Mouse (Mus musculus): ENCODE measurements around the gene Prrg2. TPM values are rescaled to one million over a fixed set of nuclear protein-coding genes. Genes with fewer than 3 reads are reported as not detected.

Prrg2 gene
- polyA plus RNA-seq, 1 experiment from 2014 or later: 13.4 TPM

GRCm38 (mm10) chr7:45005321-45005992, 57.0 kb downstream of the Prrg2 start:
- ATAC-seq: no peak

GRCm38 (mm10) chr7:45004546-45004945, 57.9 kb downstream of the Prrg2 start:
- 88% methylated on average over 3 of the region's 3 CpGs for WGBS
- ATAC-seq (no peak), DNase-seq (ENCODE audit: low spot score) (no peak)
- H3K4me1 ChIP-seq (ENCODE audit: control insufficient read depth, insufficient read depth, low read length): no peaks in the 10 kb centered on the region
- H3K4me3 ChIP-seq (ENCODE audit: low read depth, low read length): no peak overlapping the region
- no peak overlapping the region for H3K4me2 ChIP-seq (ENCODE audit: low read length)
- no peak overlapping the region for H3K9ac ChIP-seq (ENCODE audit: low read length)
- H3K27ac ChIP-seq (ENCODE audit: low read depth, low read length): no peak overlapping the region
- no peaks in the 10 kb centered on the region for H3K27me3 ChIP-seq (replicated peaks; ENCODE audit: control insufficient read depth, insufficient read depth, low read length)
- H3K9me3 ChIP-seq (replicated peaks; ENCODE audit: control insufficient read depth, low read length): no peaks in the 10 kb centered on the region
- peaks cover 99% of the 10 kb centered on the region for H3K36me3 ChIP-seq (ENCODE audit: control insufficient read depth, insufficient read depth, low read length)

More at GRCm38 (mm10) chr7:45005321-45005992, 57.0 kb downstream of the Prrg2 start:
- H3K36me3 ChIP-seq (ENCODE audit: control insufficient read depth, insufficient read depth, low read length): peaks cover 99% of the 10 kb centered on the region
- no peaks in the 10 kb centered on the region for H3K9me3 ChIP-seq (replicated peaks; ENCODE audit: control insufficient read depth, low read length)
- no peak overlapping the region for H3K27ac ChIP-seq (ENCODE audit: low read depth, low read length)
- no peaks in the 10 kb centered on the region for H3K4me1 ChIP-seq (ENCODE audit: control insufficient read depth, insufficient read depth, low read length)
- no peak overlapping the region for H3K9ac ChIP-seq (ENCODE audit: low read length)
- DNase-seq (ENCODE audit: low spot score): no peak
- H3K4me3 ChIP-seq (ENCODE audit: low read depth, low read length): no peak overlapping the region
- no peaks in the 10 kb centered on the region for H3K27me3 ChIP-seq (replicated peaks; ENCODE audit: control insufficient read depth, insufficient read depth, low read length)
- no peak overlapping the region for H3K4me2 ChIP-seq (ENCODE audit: low read length)
- 89% methylated on average over 6 of the region's 6 CpGs for WGBS

Small RNA genes within 50 kb of the gene (microRNA-seq; reads per million reads assigned to microRNA genes)
- not detected for gene Mir7054

Other genes with a start within 250 kb of the Prrg2 start
- 40.4 and 43.6 TPM in 2 replicates for gene Nup62, start 246.6 kb downstream of the Prrg2 start, polyA plus RNA-seq (2014; fragmentation: Nextera tagmentation; extraction: Ambion mirVana)
- gene Il4i1, start 246.3 kb downstream of the Prrg2 start, polyA plus RNA-seq (2014; fragmentation: Nextera tagmentation; extraction: Ambion mirVana): 1.0 and 1.2 TPM in 2 replicates
- gene Atf5, start 246.0 kb downstream of the Prrg2 start, polyA plus RNA-seq (2014; fragmentation: Nextera tagmentation; extraction: Ambion mirVana): 4.2 and 4.7 TPM in 2 replicates
- gene Akt1s1, start 213.7 kb downstream of the Prrg2 start, polyA plus RNA-seq (2014; fragmentation: Nextera tagmentation; extraction: Ambion mirVana): 70.4 and 75.4 TPM in 2 replicates
- gene Tbc1d17, start 213.6 kb downstream of the Prrg2 start, polyA plus RNA-seq (2014; fragmentation: Nextera tagmentation; extraction: Ambion mirVana): 79.6 and 105 TPM in 2 replicates
- gene Pnkp, start 205.5 kb downstream of the Prrg2 start, polyA plus RNA-seq (2014; fragmentation: Nextera tagmentation; extraction: Ambion mirVana): 30.0 and 31.7 TPM in 2 replicates
- 447 and 458 TPM in 2 replicates for gene Ptov1, start 192.9 kb downstream of the Prrg2 start, polyA plus RNA-seq (2014; fragmentation: Nextera tagmentation; extraction: Ambion mirVana)
- 75.4 and 94.0 TPM in 2 replicates for gene Med25, start 170.0 kb downstream of the Prrg2 start, polyA plus RNA-seq (2014; fragmentation: Nextera tagmentation; extraction: Ambion mirVana)
- gene Fuz, start 166.6 kb downstream of the Prrg2 start, polyA plus RNA-seq (2014; fragmentation: Nextera tagmentation; extraction: Ambion mirVana): 18.2 and 18.3 TPM in 2 replicates
- 85.6 and 99.3 TPM in 2 replicates for gene Ap2a1, start 133.2 kb downstream of the Prrg2 start, polyA plus RNA-seq (2014; fragmentation: Nextera tagmentation; extraction: Ambion mirVana)
- not detected in 2 replicates for gene Tsks, start 119.5 kb downstream of the Prrg2 start, polyA plus RNA-seq (2014; fragmentation: Nextera tagmentation; extraction: Ambion mirVana)
- 37.3 and 41.0 TPM in 2 replicates for gene Cpt1c, start 87.8 kb downstream of the Prrg2 start, polyA plus RNA-seq (2014; fragmentation: Nextera tagmentation; extraction: Ambion mirVana)
- gene Prmt1, start 76.1 kb downstream of the Prrg2 start, polyA plus RNA-seq (2014; fragmentation: Nextera tagmentation; extraction: Ambion mirVana): 241 and 274 TPM in 2 replicates
- 52.7 and 60.6 TPM in 2 replicates for gene Irf3, start 65.0 kb downstream of the Prrg2 start, polyA plus RNA-seq (2014; fragmentation: Nextera tagmentation; extraction: Ambion mirVana)
- gene Bcl2l12, start 64.0 kb downstream of the Prrg2 start, polyA plus RNA-seq (2014; fragmentation: Nextera tagmentation; extraction: Ambion mirVana): 20.0 and 23.4 TPM in 2 replicates
- 40.5 and 47.8 TPM in 2 replicates for gene Scaf1, start 46.3 kb downstream of the Prrg2 start, polyA plus RNA-seq (2014; fragmentation: Nextera tagmentation; extraction: Ambion mirVana)
- gene Rras, start 44.7 kb downstream of the Prrg2 start, polyA plus RNA-seq (2014; fragmentation: Nextera tagmentation; extraction: Ambion mirVana): 11.4 and 14.7 TPM in 2 replicates
- gene Prr12, start 9.8 kb downstream of the Prrg2 start, polyA plus RNA-seq (2014; fragmentation: Nextera tagmentation; extraction: Ambion mirVana): 13.6 and 16.0 TPM in 2 replicates
- 70.4 and 71.8 TPM in 2 replicates for gene Nosip, start 248 bp downstream of the Prrg2 start, polyA plus RNA-seq (2014; fragmentation: Nextera tagmentation; extraction: Ambion mirVana)
- gene Rcn3, start 29.5 kb upstream of the Prrg2 start, polyA plus RNA-seq (2014; fragmentation: Nextera tagmentation; extraction: Ambion mirVana): 67.4 and 73.9 TPM in 2 replicates
- gene Fcgrt, start 41.2 kb upstream of the Prrg2 start, polyA plus RNA-seq (2014; fragmentation: Nextera tagmentation; extraction: Ambion mirVana): 20.3 and 26.9 TPM in 2 replicates
- 981 and 1,280 TPM in 2 replicates for gene Rps11, start 61.8 kb upstream of the Prrg2 start, polyA plus RNA-seq (2014; fragmentation: Nextera tagmentation; extraction: Ambion mirVana)
- gene Rpl13a, start 66.1 kb upstream of the Prrg2 start, polyA plus RNA-seq (2014; fragmentation: Nextera tagmentation; extraction: Ambion mirVana): 1,037 and 1,253 TPM in 2 replicates
- gene Gm45713, start 73.6 kb upstream of the Prrg2 start, polyA plus RNA-seq (2014; fragmentation: Nextera tagmentation; extraction: Ambion mirVana): 0.22 and 0.88 TPM in 2 replicates
- gene Flt3l, start 73.8 kb upstream of the Prrg2 start, polyA plus RNA-seq (2014; fragmentation: Nextera tagmentation; extraction: Ambion mirVana): 0.61 and 1.3 TPM in 2 replicates
- 101 and 108 TPM in 2 replicates for gene Pih1d1, start 91.6 kb upstream of the Prrg2 start, polyA plus RNA-seq (2014; fragmentation: Nextera tagmentation; extraction: Ambion mirVana)
- 24.4 and 26.8 TPM in 2 replicates for gene Aldh16a1, start 91.9 kb upstream of the Prrg2 start, polyA plus RNA-seq (2014; fragmentation: Nextera tagmentation; extraction: Ambion mirVana)
- gene Slc17a7, start 101.3 kb upstream of the Prrg2 start, polyA plus RNA-seq (2014; fragmentation: Nextera tagmentation; extraction: Ambion mirVana): 14.6 and 15.9 TPM in 2 replicates
- not detected in 2 replicates for gene Gfy, start 116.9 kb upstream of the Prrg2 start, polyA plus RNA-seq (2014; fragmentation: Nextera tagmentation; extraction: Ambion mirVana)
- gene Pth2, start 118.3 kb upstream of the Prrg2 start, polyA plus RNA-seq (2014; fragmentation: Nextera tagmentation; extraction: Ambion mirVana): not detected in 2 replicates
- 0.43 and 0.52 TPM in 2 replicates for gene Ccdc155, start 142.2 kb upstream of the Prrg2 start, polyA plus RNA-seq (2014; fragmentation: Nextera tagmentation; extraction: Ambion mirVana)
- gene Dkkl1, start 149.5 kb upstream of the Prrg2 start, polyA plus RNA-seq (2014; fragmentation: Nextera tagmentation; extraction: Ambion mirVana): 0.91 and 1.7 TPM in 2 replicates
- 81.7 and 95.7 TPM in 2 replicates for gene Tead2, start 153.1 kb upstream of the Prrg2 start, polyA plus RNA-seq (2014; fragmentation: Nextera tagmentation; extraction: Ambion mirVana)
- 0.99 and 1.4 TPM in 2 replicates for gene Cd37, start 176.4 kb upstream of the Prrg2 start, polyA plus RNA-seq (2014; fragmentation: Nextera tagmentation; extraction: Ambion mirVana)
- gene Slc6a16, start 178.4 kb upstream of the Prrg2 start, polyA plus RNA-seq (2014; fragmentation: Nextera tagmentation; extraction: Ambion mirVana): 0.09 and 0.26 TPM in 2 replicates
- gene Slc6a21, start 214.8 kb upstream of the Prrg2 start, polyA plus RNA-seq (2014; fragmentation: Nextera tagmentation; extraction: Ambion mirVana): not detected in 2 replicates